22 mouse cellular contexts compared by ENCODE assay signal in the genomic region with DNA sequence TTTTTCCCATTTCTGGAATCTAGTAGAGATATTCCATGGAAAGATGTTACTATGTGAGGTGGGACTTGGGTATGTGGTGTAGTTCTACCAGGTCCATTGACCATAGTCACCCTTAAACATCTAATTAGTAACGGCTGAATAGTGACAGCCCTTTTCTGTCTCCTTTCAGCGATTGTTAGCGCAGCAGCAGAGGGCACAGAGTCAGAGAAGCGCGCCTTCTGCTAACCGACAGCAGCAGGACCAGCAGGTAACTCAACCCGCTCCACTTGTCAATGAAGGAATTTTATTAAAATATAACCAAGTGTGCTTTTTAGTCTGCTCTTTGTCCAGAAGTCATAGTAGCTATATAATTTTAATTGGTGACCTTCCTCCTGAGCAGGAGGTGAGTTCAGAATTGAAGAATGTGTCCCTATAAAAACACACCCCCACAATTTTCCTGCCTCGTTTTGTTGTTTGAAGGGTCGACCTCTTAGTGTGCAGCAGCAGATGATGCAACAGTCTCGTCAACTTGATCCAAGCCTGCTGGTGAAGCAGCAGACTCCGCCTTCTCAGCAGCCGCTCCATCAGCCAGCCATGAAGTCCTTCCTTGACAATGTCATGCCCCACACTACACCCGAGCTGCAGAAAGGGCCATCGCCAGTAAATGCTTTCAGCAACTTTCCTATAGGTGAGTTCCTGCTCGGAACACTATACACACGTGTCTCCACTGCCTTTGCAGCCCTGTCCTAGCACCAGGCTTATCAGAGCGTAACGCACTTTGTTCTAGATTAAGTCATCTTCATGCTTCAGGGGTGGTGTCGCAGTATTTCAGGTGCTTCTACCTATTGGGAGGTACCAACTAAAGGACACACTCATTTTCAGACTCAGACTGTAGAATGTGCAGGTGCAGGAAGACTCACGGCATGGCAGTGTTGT. TPM values are rescaled to one million over a fixed set of nuclear protein-coding genes. Genes with fewer than 3 reads are reported as not detected.
DNase-seq lines count a peak whose midpoint lies in the region; ATAC-seq and TF ChIP-seq lines count a peak whose summit lies in the region.
"Had no signal": no experiment of that assay in that cellular context is flagged by ENCODE, and none has a peak within 500 bp of the region (broad histone marks: within the 10 kb centered on the region; RNA-seq: fewer than 3 reads in every experiment).

No protein-coding gene starts in this region.

- H3K9ac ChIP-seq in intestine, embryonic 15.5 days = no peak overlapping the region
- H3K9ac ChIP-seq in intestine, embryonic 16.5 days (ENCODE audit: low read depth, low read length) = no peak overlapping the region
- H3K9ac ChIP-seq in kidney, postnatal 0 days (ENCODE audit: low read depth, low read length) = no peak overlapping the region
- H3K9ac ChIP-seq in midbrain, embryonic 15.5 days = no peak overlapping the region
- H3K9ac ChIP-seq in midbrain, embryonic 16.5 days (ENCODE audit: low read depth, low read length) = no peak overlapping the region
- H3K9ac ChIP-seq: forebrain, embryonic 12.5 days; hindbrain, embryonic 13.5 days; liver, embryonic 15.5 days; midbrain, embryonic 12.5 days; neural tube, embryonic 13.5 days had no signal

- no peak overlapping the region for H3K27ac ChIP-seq in intestine, embryonic 15.5 days
- no peak overlapping the region for H3K27ac ChIP-seq in intestine, embryonic 16.5 days (ENCODE audit: low read length)
- H3K27ac ChIP-seq in kidney, postnatal 0 days = peak overlapping the region; percentile 50; the same call in 1 of the 2 replicates
- H3K27ac ChIP-seq in midbrain, embryonic 15.5 days = no peak overlapping the region
- no peak overlapping the region for H3K27ac ChIP-seq in midbrain, embryonic 16.5 days (ENCODE audit: low read length)
- H3K27ac ChIP-seq: forebrain, embryonic 12.5 days; heart, embryonic 10.5 days; hindbrain, embryonic 13.5 days; liver, embryonic 15.5 days; midbrain, embryonic 12.5 days; neural tube, embryonic 13.5 days had no signal

- peak; percentile 53 for DNase-seq in kidney, adult 18-20 months
- peak; percentile 50 for DNase-seq in kidney, postnatal 0 days (ENCODE audit: low spot score)
- DNase-seq in lung, postnatal 14 days = peak; percentile 22
- DNase-seq in cerebellum, adult 9-10 months = no peak
- DNase-seq: adrenal gland, postnatal 25 days; cerebellum, adult 2 months; gastrocnemius, postnatal 25 days; right cerebral cortex, postnatal 14 days; spleen, adult 18-20 months had no signal

- no peaks in the 10 kb centered on the region for H3K4me1 ChIP-seq in intestine, embryonic 15.5 days (replicated peaks)
- 0 out of 2 replicates have a peak, but pooled peaks cover 5% of the 10 kb centered on the region for H3K4me1 ChIP-seq in intestine, embryonic 16.5 days (ENCODE audit: control insufficient read depth, insufficient read depth, low read length)
- H3K4me1 ChIP-seq in kidney, postnatal 0 days (replicated peaks; ENCODE audit: insufficient read depth, low read length) = no peaks in the 10 kb centered on the region
- H3K4me1 ChIP-seq in midbrain, embryonic 15.5 days = no peaks in the 10 kb centered on the region
- no peaks in the 10 kb centered on the region for H3K4me1 ChIP-seq in midbrain, embryonic 16.5 days (ENCODE audit: control insufficient read depth, insufficient read depth, low read length)
- H3K4me1 ChIP-seq: forebrain, embryonic 12.5 days; heart, embryonic 10.5 days; hindbrain, embryonic 13.5 days; liver, embryonic 15.5 days; midbrain, embryonic 12.5 days; neural tube, embryonic 13.5 days had no signal

- H3K4me3 ChIP-seq in intestine, embryonic 15.5 days (replicated peaks) = no peak overlapping the region
- no peak overlapping the region for H3K4me3 ChIP-seq in intestine, embryonic 16.5 days (ENCODE audit: low read length)
- no peak overlapping the region for H3K4me3 ChIP-seq in kidney, postnatal 0 days (replicated peaks; ENCODE audit: low read depth, low read length)
- H3K4me3 ChIP-seq in midbrain, embryonic 15.5 days = no peak overlapping the region
- no peak overlapping the region for H3K4me3 ChIP-seq in midbrain, embryonic 16.5 days (ENCODE audit: low read depth, low read length)
- H3K4me3 ChIP-seq: forebrain, embryonic 12.5 days; heart, embryonic 10.5 days; hindbrain, embryonic 13.5 days; liver, embryonic 15.5 days; midbrain, embryonic 12.5 days; neural tube, embryonic 13.5 days had no signal

- no peaks in the 10 kb centered on the region for H3K9me3 ChIP-seq in intestine, embryonic 15.5 days
- H3K9me3 ChIP-seq in intestine, embryonic 16.5 days (ENCODE audit: control insufficient read depth, low read length) = no peaks in the 10 kb centered on the region
- no peaks in the 10 kb centered on the region for H3K9me3 ChIP-seq in kidney, postnatal 0 days (replicated peaks; ENCODE audit: low read length)
- H3K9me3 ChIP-seq in midbrain, embryonic 15.5 days = no peaks in the 10 kb centered on the region
- no peaks in the 10 kb centered on the region for H3K9me3 ChIP-seq in midbrain, embryonic 16.5 days (replicated peaks; ENCODE audit: control insufficient read depth, low read length, poor library complexity, severe bottlenecking)
- H3K9me3 ChIP-seq: forebrain, embryonic 12.5 days; G1E; heart, embryonic 10.5 days; hindbrain, embryonic 13.5 days; liver, embryonic 15.5 days; midbrain, embryonic 12.5 days; neural tube, embryonic 13.5 days had no signal

- 0 out of 2 replicates have a peak, but pooled peaks have one; percentile 45 for ATAC-seq in intestine, embryonic 15.5 days
- ATAC-seq in intestine, embryonic 16.5 days = no peak
- peak; percentile 65 for ATAC-seq in kidney, postnatal 0 days (replicated peaks; ENCODE audit: low FRiP score, low read depth)
- ATAC-seq in midbrain, embryonic 15.5 days (replicated peaks) = no peak
- ATAC-seq in midbrain, embryonic 16.5 days = no peak
- ATAC-seq: CD4-positive, CD25-positive, alpha-beta regulatory T cell, adult 4 months; inflammation-experienced regulatory T-cells, adult 6 months had no signal

- no peaks in the 10 kb centered on the region for H3K27me3 ChIP-seq in intestine, embryonic 15.5 days (replicated peaks)
- no peaks in the 10 kb centered on the region for H3K27me3 ChIP-seq in intestine, embryonic 16.5 days (replicated peaks; ENCODE audit: control insufficient read depth, insufficient read depth, low read length)
- no peaks in the 10 kb centered on the region for H3K27me3 ChIP-seq in kidney, postnatal 0 days (ENCODE audit: insufficient read depth, low read length)
- no peaks in the 10 kb centered on the region for H3K27me3 ChIP-seq in midbrain, embryonic 15.5 days (replicated peaks)
- no peaks in the 10 kb centered on the region for H3K27me3 ChIP-seq in midbrain, embryonic 16.5 days (ENCODE audit: control insufficient read depth, insufficient read depth, low read depth, low read length)
- H3K27me3 ChIP-seq: forebrain, embryonic 12.5 days; hindbrain, embryonic 13.5 days; liver, embryonic 15.5 days; midbrain, embryonic 12.5 days; neural tube, embryonic 13.5 days had no signal

- TF ChIP-seq CTCF in kidney, postnatal 0 days (IDR thresholded peaks at IDR 0.05; ENCODE audit: low read depth) = no peak

- peaks cover 54% of the 10 kb centered on the region for H3K36me3 ChIP-seq in intestine, embryonic 15.5 days
- peaks cover 29% of the 10 kb centered on the region for H3K36me3 ChIP-seq in intestine, embryonic 16.5 days (ENCODE audit: control insufficient read depth, insufficient read depth, low read length)
- H3K36me3 ChIP-seq in kidney, postnatal 0 days (ENCODE audit: insufficient read depth, low read length) = peaks cover 66% of the 10 kb centered on the region
- H3K36me3 ChIP-seq in midbrain, embryonic 15.5 days (replicated peaks) = peaks cover 64% of the 10 kb centered on the region
- peaks cover 63% of the 10 kb centered on the region for H3K36me3 ChIP-seq in midbrain, embryonic 16.5 days (ENCODE audit: control insufficient read depth, insufficient read depth, low read length)

- 85% methylated on average over 20 of the region's 20 CpGs for WGBS in intestine, embryonic 15.5 days
- 86% methylated on average over 20 of the region's 20 CpGs for WGBS in intestine, embryonic 16.5 days
- WGBS in kidney, postnatal 0 days = 53% methylated on average over 20 of the region's 20 CpGs
- 85% methylated on average over 20 of the region's 20 CpGs for WGBS in midbrain, embryonic 15.5 days
- WGBS in midbrain, embryonic 16.5 days = 85% methylated on average over 20 of the region's 20 CpGs

- H3K4me2 ChIP-seq in intestine, embryonic 15.5 days (replicated peaks) = no peak overlapping the region
- no peak overlapping the region for H3K4me2 ChIP-seq in intestine, embryonic 16.5 days (ENCODE audit: low read depth, low read length)
- H3K4me2 ChIP-seq in kidney, postnatal 0 days (ENCODE audit: low read length) = no peak overlapping the region
- no peak overlapping the region for H3K4me2 ChIP-seq in midbrain, embryonic 15.5 days
- no peak overlapping the region for H3K4me2 ChIP-seq in midbrain, embryonic 16.5 days (ENCODE audit: low read length)
- H3K4me2 ChIP-seq: forebrain, embryonic 12.5 days; hindbrain, embryonic 13.5 days; liver, embryonic 15.5 days; midbrain, embryonic 12.5 days; neural tube, embryonic 13.5 days had no signal

RNA-seq across cellular contexts. Expression of a gene that starts 32.5 kb away (rescaled TPM):
- polyA plus RNA-seq in intestine, embryonic 15.5 days (2015; fragmentation: Nextera tagmentation; extraction: Ambion mirVana) = 12.7 and 15.8 TPM in 2 replicates
- 25.3 and 39.3 TPM in 2 replicates for polyA plus RNA-seq in intestine, embryonic 16.5 days (2015; fragmentation: Nextera tagmentation; extraction: Ambion mirVana)
- 7.2 and 8.8 TPM in 2 replicates for polyA plus RNA-seq in kidney, postnatal 0 days (2015; fragmentation: Nextera tagmentation; extraction: Ambion mirVana)
- polyA plus RNA-seq in midbrain, embryonic 15.5 days (2015; fragmentation: Nextera tagmentation; extraction: Ambion mirVana) = 0.29 and 0.34 TPM in 2 replicates
- polyA plus RNA-seq in midbrain, embryonic 16.5 days (2015; fragmentation: Nextera tagmentation; extraction: Ambion mirVana) = 0.30 and 0.45 TPM in 2 replicates
- polyA plus RNA-seq: G1E; neural tube, embryonic 13.5 days had no signal

RNA-seq across cellular contexts. Expression of a gene that starts 58.4 kb away (rescaled TPM):
- polyA plus RNA-seq in intestine, embryonic 15.5 days (2015; fragmentation: Nextera tagmentation; extraction: Ambion mirVana) = 27.2 and 38.3 TPM in 2 replicates
- 33.9 and 39.0 TPM in 2 replicates for polyA plus RNA-seq in intestine, embryonic 16.5 days (2015; fragmentation: Nextera tagmentation; extraction: Ambion mirVana)
- polyA plus RNA-seq in kidney, postnatal 0 days (2015; fragmentation: Nextera tagmentation; extraction: Ambion mirVana) = 51.3 and 58.0 TPM in 2 replicates
- polyA plus RNA-seq in midbrain, embryonic 15.5 days (2015; fragmentation: Nextera tagmentation; extraction: Ambion mirVana) = 44.0 and 57.7 TPM in 2 replicates
- 44.7 and 50.8 TPM in 2 replicates for polyA plus RNA-seq in midbrain, embryonic 16.5 days (2015; fragmentation: Nextera tagmentation; extraction: Ambion mirVana)

Comparison
In these comparisons a context has a peak if more than half of its experiments do, and no peak if none do; other contexts are left out.
1. ATAC-seq: peak in intestine, embryonic 15.5 days (single experiment) and kidney, postnatal 0 days (single experiment); none in intestine, embryonic 16.5 days (single experiment), midbrain, embryonic 15.5 days (single experiment) and midbrain, embryonic 16.5 days (single experiment).